Mouse (Mus musculus) liver, embryonic 16.5 days (tissue): ENCODE data around the gene Phlpp1. TPM values are rescaled to one million over a fixed set of nuclear protein-coding genes. Genes with fewer than 3 reads are reported as not detected.

Source experiments
- ATAC-seq: fragments of 200-750 bp; cut with Nextera tagmentation; 2 replicates; pipeline ENCODE4 v1.8.0; 2017; ENCODE audit warnings: low read depth, mild to moderate bottlenecking, moderate number of reproducible peaks, moderate library complexity
- H3K27ac ChIP-seq: fragments of 300-500 bp; sonication (generic); 2 replicates; pipeline ENCODE4 v1.5.1; 2014; ENCODE audit warnings: mild to moderate bottlenecking, low read length
- H3K27me3 ChIP-seq: fragments of 300-500 bp; sonication (generic); 2 replicates; pipeline ENCODE4 v1.6.1; 2014; ENCODE audit warnings: low read depth, low read length, mixed read lengths; ENCODE audit not compliant: control insufficient read depth, insufficient read depth
- H3K36me3 ChIP-seq: fragments of 300-500 bp; sonication (generic); 2 replicates; pipeline ENCODE4 v1.6.1; 2014; ENCODE audit warnings: mild to moderate bottlenecking; ENCODE audit not compliant: control insufficient read depth, insufficient read depth
- H3K4me1 ChIP-seq: fragments of 300-500 bp; sonication (generic); 2 replicates; pipeline ENCODE4 v1.6.1; 2014; ENCODE audit warnings: low read depth, low read length, mixed read lengths; ENCODE audit not compliant: control insufficient read depth
- H3K4me2 ChIP-seq: fragments of 300-500 bp; sonication (generic); 2 replicates; pipeline ENCODE4 v1.6.1; 2014; ENCODE audit warnings: low read depth, low read length, mixed read lengths
- H3K4me3 ChIP-seq: fragments of 300-500 bp; sonication (generic); 2 replicates; pipeline ENCODE4 v1.5.1; 2014; ENCODE audit warnings: low read depth, mild to moderate bottlenecking, low read length
- H3K9ac ChIP-seq: fragments of 300-500 bp; sonication (generic); 2 replicates; pipeline ENCODE4 v1.6.1; 2014; ENCODE audit warnings: low read depth, low read length
- H3K9me3 ChIP-seq: fragments of 300-500 bp; sonication (generic); replicated peaks from 2 replicates; pipeline ENCODE4 v1.6.1; 2016; ENCODE audit warnings: low read length; ENCODE audit not compliant: control insufficient read depth
- WGBS: fragments of 180-500 bp; shearing (Covaris S2); extraction: QIAGEN DNeasy Blood & Tissue Kit; methylation state at CpG from one replicate; pipeline ENCODE4 v1.1.7; 2014; ENCODE audit not compliant: insufficient replicate concordance; 5-methylcytosine and 5-hydroxymethylcytosine counted together
- polyA plus RNA-seq: library from polyadenylated mRNA; unstranded; fragments of >200 nt; fragmentation: Nextera tagmentation; extraction: Ambion mirVana; gene quantifications from 2 replicates; pipeline ENCODE4 v1.2.1, GENCODE M21; 2015

The Phlpp1 gene
- polyA plus RNA-seq, 1 experiment from 2014 or later, result 0.94 TPM

GRCm38 (mm10) chr1:106187480-106187879 is 15.9 kb downstream of the Phlpp1 start:
- no peak overlapping the region for H3K4me3 ChIP-seq
- no peak for ATAC-seq

DNA sequence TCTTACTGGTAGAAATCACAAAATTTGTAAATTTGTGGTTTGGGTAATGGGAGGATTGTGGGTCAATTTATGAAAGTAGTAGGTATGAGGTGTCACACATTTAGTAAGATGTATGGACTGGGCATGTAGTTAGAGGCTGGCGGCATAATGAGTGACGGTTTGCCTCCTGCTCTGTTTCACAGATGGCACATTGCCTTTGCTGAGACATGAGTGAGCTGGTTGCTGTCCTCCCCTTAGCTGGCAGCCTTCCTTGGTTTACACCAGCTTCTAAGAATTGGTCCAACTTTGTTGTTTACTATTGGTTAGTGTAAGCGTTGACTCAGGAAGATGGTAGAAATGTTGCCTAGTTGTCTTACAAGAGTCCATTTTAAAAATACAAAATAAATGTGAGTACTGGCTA is 17.2 kb downstream of the Phlpp1 start:
- no peak for ATAC-seq
- H3K27ac ChIP-seq, result no peak overlapping the region
- WGBS, result 83% methylated on average over 3 of the region's 3 CpGs
- H3K36me3 ChIP-seq, result no peaks in the 10 kb centered on the region
- no peak overlapping the region for H3K4me2 ChIP-seq
- no peaks in the 10 kb centered on the region for H3K4me1 ChIP-seq
- no peak overlapping the region for H3K4me3 ChIP-seq
- no peak overlapping the region for H3K9ac ChIP-seq
- no peaks in the 10 kb centered on the region for H3K9me3 ChIP-seq
- no peaks in the 10 kb centered on the region for H3K27me3 ChIP-seq

More at GRCm38 (mm10) chr1:106187480-106187879, 15.9 kb downstream of the Phlpp1 start:
- no peaks in the 10 kb centered on the region for H3K4me1 ChIP-seq
- H3K9ac ChIP-seq, result no peak overlapping the region
- H3K36me3 ChIP-seq, result no peaks in the 10 kb centered on the region
- no peak overlapping the region for H3K27ac ChIP-seq
- no peaks in the 10 kb centered on the region for H3K9me3 ChIP-seq
- H3K4me2 ChIP-seq, result no peak overlapping the region
- no peaks in the 10 kb centered on the region for H3K27me3 ChIP-seq

DNA sequence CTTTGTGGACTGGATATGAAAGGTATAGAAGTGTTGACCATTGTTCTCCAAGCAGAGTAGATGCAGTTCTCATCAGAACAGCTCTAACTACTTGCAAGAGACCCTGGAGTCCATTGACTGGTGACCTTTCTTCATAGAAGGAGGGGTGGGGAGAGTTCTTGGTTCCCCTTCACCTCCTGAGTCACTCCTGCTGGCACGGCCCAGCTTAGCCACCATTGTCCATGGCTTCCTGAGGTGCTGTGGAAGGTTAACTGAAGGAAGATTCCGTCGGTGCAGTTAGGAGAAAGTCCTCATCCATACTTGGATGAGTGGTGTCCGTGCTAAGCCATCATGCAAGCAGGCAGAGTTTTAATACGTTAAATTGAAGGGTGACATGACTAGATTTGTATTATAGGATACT is 17.8 kb downstream of the Phlpp1 start:
- no peak overlapping the region for H3K4me2 ChIP-seq
- no peaks in the 10 kb centered on the region for H3K36me3 ChIP-seq
- no peak overlapping the region for H3K4me3 ChIP-seq
- H3K9me3 ChIP-seq, result no peaks in the 10 kb centered on the region
- H3K4me1 ChIP-seq, result no peaks in the 10 kb centered on the region
- ATAC-seq, result no peak
- no peak overlapping the region for H3K9ac ChIP-seq
- no peaks in the 10 kb centered on the region for H3K27me3 ChIP-seq
- WGBS, result 57% methylated on average over 5 of the region's 5 CpGs
- H3K27ac ChIP-seq, result no peak overlapping the region

GRCm38 (mm10) chr1:106190695-106191094 is 19.1 kb downstream of the Phlpp1 start:
- H3K4me1 ChIP-seq, result no peaks in the 10 kb centered on the region
- no peak overlapping the region for H3K4me3 ChIP-seq
- H3K27me3 ChIP-seq, result no peaks in the 10 kb centered on the region
- no peaks in the 10 kb centered on the region for H3K9me3 ChIP-seq
- ATAC-seq, result no peak
- no peaks in the 10 kb centered on the region for H3K36me3 ChIP-seq
- H3K27ac ChIP-seq, result no peak overlapping the region
- 52% methylated on average over 3 of the region's 3 CpGs for WGBS
- no peak overlapping the region for H3K4me2 ChIP-seq
- H3K9ac ChIP-seq, result no peak overlapping the region

GRCm38 (mm10) chr1:106191885-106192284 is 20.3 kb downstream of the Phlpp1 start:
- WGBS, result 61% methylated on average over 8 of the region's 8 CpGs
- H3K27ac ChIP-seq, result no peak overlapping the region

GRCm38 (mm10) chr1:106192864-106193470 is 21.4 kb downstream of the Phlpp1 start:
- no peaks in the 10 kb centered on the region for H3K4me1 ChIP-seq
- H3K27me3 ChIP-seq, result no peaks in the 10 kb centered on the region
- H3K9ac ChIP-seq, result no peak overlapping the region
- H3K36me3 ChIP-seq, result no peaks in the 10 kb centered on the region
- WGBS, result 73% methylated on average over 8 of the region's 8 CpGs
- no peaks in the 10 kb centered on the region for H3K9me3 ChIP-seq
- H3K4me2 ChIP-seq, result no peak overlapping the region
- no peak overlapping the region for H3K4me3 ChIP-seq
- no peak overlapping the region for H3K27ac ChIP-seq
- no peak for ATAC-seq

More at GRCm38 (mm10) chr1:106191885-106192284, 20.3 kb downstream of the Phlpp1 start:
- Histone ChIP-seq H3K36me3 (no peaks in the 10 kb centered on the region), H3K4me2 (no peak overlapping the region), H3K4me1 (no peaks in the 10 kb centered on the region), H3K9ac (no peak overlapping the region), H3K27me3 (no peaks in the 10 kb centered on the region), H3K4me3 (no peak overlapping the region), H3K9me3 (no peaks in the 10 kb centered on the region)
- ATAC-seq, result no peak

DNA sequence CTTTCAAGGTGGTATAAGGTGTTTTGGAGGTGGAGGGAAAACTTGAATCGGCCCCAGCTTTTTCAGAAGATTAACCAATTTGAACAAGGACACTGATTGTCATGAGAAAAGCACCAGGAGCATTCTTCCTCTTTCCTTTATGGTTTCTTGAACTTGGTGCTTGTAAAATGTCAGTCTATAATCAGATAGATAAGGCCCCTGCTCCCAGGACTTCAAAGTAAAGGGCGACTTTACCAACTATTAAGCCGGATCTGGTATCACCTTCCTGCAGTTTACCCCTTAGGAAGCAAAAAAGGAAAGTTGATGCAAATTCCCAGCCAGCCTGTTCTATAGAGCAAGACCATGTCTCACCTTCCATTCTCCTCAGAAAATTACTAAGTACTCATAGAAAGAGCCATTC is 21.9 kb downstream of the Phlpp1 start:
- Histone ChIP-seq H3K27me3 (no peaks in the 10 kb centered on the region), H3K9me3 (no peaks in the 10 kb centered on the region), H3K4me2 (no peak overlapping the region), H3K4me3 (no peak overlapping the region), H3K9ac (no peak overlapping the region), H3K36me3 (no peaks in the 10 kb centered on the region), H3K4me1 (no peaks in the 10 kb centered on the region), H3K27ac (no peak overlapping the region)
- ATAC-seq, result no peak
- 39% methylated on average over 3 of the region's 3 CpGs for WGBS

DNA sequence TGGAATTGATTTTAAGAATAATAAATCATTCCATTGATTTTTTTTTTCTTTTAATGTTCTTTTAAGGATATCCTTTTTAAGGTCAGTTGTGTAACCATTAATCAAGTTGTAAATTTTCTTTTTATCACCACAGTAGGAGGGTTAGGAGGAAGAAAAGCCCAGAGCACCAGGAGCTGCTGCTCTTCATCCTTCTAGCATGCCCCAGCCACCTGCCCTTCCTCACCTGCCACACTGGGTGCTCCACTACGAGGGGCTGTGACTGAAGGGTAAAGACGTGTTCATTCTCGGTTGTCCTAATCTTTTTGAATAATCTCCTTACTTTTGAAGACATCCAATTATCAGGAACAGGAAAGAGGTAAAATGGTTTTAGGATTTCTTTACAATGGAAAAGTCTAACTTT is 22.7 kb downstream of the Phlpp1 start:
- WGBS, result 64% methylated on average over 3 of the region's 3 CpGs
- Histone ChIP-seq H3K4me3 (no peak overlapping the region), H3K4me1 (no peaks in the 10 kb centered on the region), H3K27me3 (no peaks in the 10 kb centered on the region), H3K36me3 (no peaks in the 10 kb centered on the region), H3K9me3 (no peaks in the 10 kb centered on the region), H3K27ac (no peak overlapping the region), H3K9ac (no peak overlapping the region), H3K4me2 (no peak overlapping the region)
- no peak for ATAC-seq

DNA sequence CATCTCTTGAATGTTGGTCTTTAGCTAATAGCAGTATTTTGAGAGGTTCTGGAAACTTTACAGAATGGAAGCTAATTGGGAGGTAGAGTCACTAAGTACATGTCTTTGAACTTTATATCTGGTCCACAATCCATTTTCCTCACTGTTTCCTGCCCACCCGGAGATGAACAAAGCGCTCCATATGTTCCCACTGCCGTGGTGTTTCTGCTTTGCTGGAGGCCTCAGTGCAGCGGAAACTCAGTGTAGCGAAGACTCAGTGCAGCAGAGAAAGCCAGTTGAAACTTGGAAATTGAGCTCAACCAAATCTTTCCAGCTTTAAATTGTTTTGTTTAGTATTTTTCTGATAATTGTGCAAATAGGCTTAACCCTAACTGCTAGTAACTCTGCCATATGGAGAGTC is 26.4 kb downstream of the Phlpp1 start:
- ATAC-seq, result no peak
- 78% methylated on average over 5 of the region's 5 CpGs for WGBS
- Histone ChIP-seq H3K4me1 (no peaks in the 10 kb centered on the region; the same call in 1 of the 2 replicates), H3K9me3 (no peaks in the 10 kb centered on the region), H3K4me3 (no peak overlapping the region), H3K27me3 (no peaks in the 10 kb centered on the region), H3K27ac (no peak overlapping the region), H3K4me2 (no peak overlapping the region), H3K36me3 (no peaks in the 10 kb centered on the region), H3K9ac (no peak overlapping the region)
